Mouse (Mus musculus) midbrain, postnatal 0 days (tissue): ENCODE measurements at regions not wholly inside any gene's neighbourhood (a gene's known extent, or its start where the extent isn't known, plus 50 kb on each side); places are given as distances from the start of the nearest gene placed in this dataset.

Experiments used
- ATAC-seq: fragments of 200-750 bp; cut with Nextera tagmentation; 2 replicates; pipeline ENCODE4 v1.8.0; 2017; ENCODE audit warnings: moderate number of reproducible peaks, mild to moderate bottlenecking, moderate TSS enrichment, moderate library complexity; ENCODE audit not compliant: low FRiP score
- DNase-seq: peaks from one replicate; pipeline ENCODE4 v3.0.0-alpha.2; 2015; ENCODE audit warnings: low spot score
- H3K27ac ChIP-seq: fragments of 300-500 bp; sonication (generic); 2 replicates; pipeline ENCODE4 v1.5.1; 2014; ENCODE audit warnings: low read depth, mild to moderate bottlenecking, low read length, mixed read lengths
- H3K27me3 ChIP-seq: fragments of 300-500 bp; sonication (generic); 2 replicates; pipeline ENCODE4 v1.6.1; 2014; ENCODE audit warnings: low read length, control low read depth, mixed read lengths; ENCODE audit not compliant: insufficient read depth
- H3K36me3 ChIP-seq: fragments of 300-500 bp; sonication (generic); 2 replicates; pipeline ENCODE4 v1.6.1; 2014; ENCODE audit warnings: low read length, control low read depth, mixed read lengths; ENCODE audit not compliant: insufficient read depth
- H3K4me1 ChIP-seq: fragments of 300-500 bp; sonication (generic); 2 replicates; pipeline ENCODE4 v1.6.1; 2014; ENCODE audit warnings: mild to moderate bottlenecking, control low read depth, antibody characterized with exemption, low read length, mixed read lengths; ENCODE audit not compliant: insufficient read depth
- H3K4me2 ChIP-seq: fragments of 300-500 bp; sonication (generic); 2 replicates; pipeline ENCODE4 v1.6.1; 2014; ENCODE audit warnings: low read depth, mild to moderate bottlenecking, low read length, mixed read lengths; ENCODE audit not compliant: poor library complexity, severe bottlenecking
- H3K4me3 ChIP-seq: fragments of 300-500 bp; sonication (generic); 2 replicates; pipeline ENCODE4 v1.5.1; 2014; ENCODE audit warnings: low read depth, mild to moderate bottlenecking, low read length, moderate library complexity
- H3K9ac ChIP-seq: fragments of 300-500 bp; sonication (generic); replicated peaks from 2 replicates; pipeline ENCODE4 v1.6.1; 2014; ENCODE audit warnings: mild to moderate bottlenecking, low read length, moderate library complexity, mixed read lengths; ENCODE audit not compliant: poor library complexity, severe bottlenecking
- H3K9me3 ChIP-seq: fragments of 300-500 bp; sonication (generic); 2 replicates; pipeline ENCODE4 v1.6.1; 2016; ENCODE audit warnings: low read length, control low read depth
- CTCF ChIP-seq: IDR thresholded peaks from 2 replicates; pipeline ENCODE4 v1.5.1; 2016; ENCODE audit warnings: antibody characterized with exemption, mild to moderate bottlenecking
- WGBS: fragments of 180-500 bp; shearing (Covaris S2); extraction: QIAGEN DNeasy Blood & Tissue Kit; methylation state at CpG from one replicate; pipeline ENCODE4 v1.1.7; 2014; 5-methylcytosine and 5-hydroxymethylcytosine counted together

DNA sequence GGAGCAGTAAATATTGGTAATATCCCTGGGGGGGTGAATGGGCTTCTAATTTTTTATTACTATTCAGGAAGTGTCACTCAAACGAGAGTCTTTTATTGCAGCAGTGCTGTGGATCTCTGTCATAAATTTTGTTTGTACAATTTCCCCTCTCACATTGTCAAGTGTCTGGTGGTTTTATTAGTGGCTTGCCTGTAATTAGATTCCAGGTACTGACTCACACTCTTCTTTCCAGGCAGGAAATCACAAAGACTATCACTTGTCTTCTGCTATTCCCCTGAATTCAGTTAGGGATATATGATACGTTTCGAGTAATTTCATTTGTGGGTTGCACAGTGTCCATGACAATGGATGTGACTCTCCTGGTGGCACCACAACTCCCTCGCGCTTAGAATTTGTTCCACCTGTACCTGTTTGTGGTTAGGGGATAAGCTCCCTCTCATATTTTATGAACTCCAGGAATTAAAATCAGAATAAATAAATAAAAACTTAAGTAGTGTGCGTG is 517.4 kb downstream of the Adgrl2 start:
- H3K9me3 ChIP-seq, result no peaks in the 10 kb centered on the region
- 93% methylated on average over 6 of the region's 6 CpGs for WGBS
- no peak for DNase-seq
- no peak overlapping the region for H3K27ac ChIP-seq
- no peaks in the 10 kb centered on the region for H3K36me3 ChIP-seq
- no peaks in the 10 kb centered on the region for H3K4me1 ChIP-seq
- H3K27me3 ChIP-seq, result no peaks in the 10 kb centered on the region
- H3K9ac ChIP-seq, result no peak overlapping the region
- H3K4me3 ChIP-seq, result no peak overlapping the region
- no peak overlapping the region for H3K4me2 ChIP-seq
- ATAC-seq, result no peak
- no peak for TF ChIP-seq CTCF

DNA sequence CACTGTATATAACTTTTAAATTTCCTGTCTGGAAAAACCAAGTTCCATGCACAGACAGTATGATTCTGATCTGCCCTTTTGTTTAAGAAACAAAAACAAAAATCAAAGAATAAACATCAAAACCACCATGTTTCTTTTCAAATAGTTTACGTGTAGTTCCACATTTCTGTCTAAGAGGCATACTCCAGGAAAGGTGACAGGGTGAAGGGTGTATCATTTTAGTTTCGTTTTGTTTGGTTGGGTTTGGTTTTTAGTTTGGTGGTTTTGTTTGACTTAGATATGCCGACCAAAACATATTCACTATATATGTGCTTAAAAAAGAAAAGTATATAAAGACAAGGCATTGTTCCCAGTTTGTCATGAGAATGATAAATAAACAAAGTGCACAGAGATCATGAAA is 524.9 kb downstream of the Adgrl2 start:
- no peak overlapping the region for H3K27ac ChIP-seq
- no peaks in the 10 kb centered on the region for H3K27me3 ChIP-seq
- no peaks in the 10 kb centered on the region for H3K36me3 ChIP-seq
- H3K4me1 ChIP-seq, result no peaks in the 10 kb centered on the region
- no peak overlapping the region for H3K9ac ChIP-seq
- no peak for DNase-seq
- H3K4me2 ChIP-seq, result no peak overlapping the region
- H3K9me3 ChIP-seq, result no peaks in the 10 kb centered on the region
- TF ChIP-seq CTCF, result no peak
- no peak for ATAC-seq
- H3K4me3 ChIP-seq, result no peak overlapping the region
- 90% methylated on average over 3 of the region's 3 CpGs for WGBS

DNA sequence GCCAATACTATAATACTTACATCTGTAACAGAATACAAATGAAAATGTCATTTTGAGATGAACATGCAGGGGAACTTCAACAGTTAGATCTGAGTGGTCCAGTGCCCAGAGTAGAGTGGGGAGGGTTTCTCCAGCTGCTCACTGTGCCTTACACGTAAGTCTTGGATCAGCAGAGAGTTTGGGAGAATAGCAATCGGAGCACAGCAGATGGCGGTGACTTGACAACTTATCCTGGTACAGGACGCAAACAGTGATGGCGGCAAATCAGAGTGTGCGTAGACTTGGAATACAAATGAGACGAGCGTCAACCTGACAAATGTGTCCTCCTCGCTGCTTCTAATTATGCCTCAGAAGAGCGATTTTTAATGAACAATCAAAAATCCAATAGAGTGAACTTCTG is 527.6 kb downstream of the Adgrl2 start:
- DNase-seq (peak; percentile 15), ATAC-seq (no peak)
- TF ChIP-seq CTCF, result no peak
- Histone ChIP-seq H3K36me3 (no peaks in the 10 kb centered on the region), H3K4me1 (no peaks in the 10 kb centered on the region), H3K4me3 (no peak overlapping the region), H3K9me3 (no peaks in the 10 kb centered on the region), H3K27me3 (no peaks in the 10 kb centered on the region), H3K4me2 (no peak overlapping the region), H3K27ac (no peak overlapping the region), H3K9ac (no peak overlapping the region)
- WGBS, result 77% methylated on average over 10 of the region's 10 CpGs

DNA sequence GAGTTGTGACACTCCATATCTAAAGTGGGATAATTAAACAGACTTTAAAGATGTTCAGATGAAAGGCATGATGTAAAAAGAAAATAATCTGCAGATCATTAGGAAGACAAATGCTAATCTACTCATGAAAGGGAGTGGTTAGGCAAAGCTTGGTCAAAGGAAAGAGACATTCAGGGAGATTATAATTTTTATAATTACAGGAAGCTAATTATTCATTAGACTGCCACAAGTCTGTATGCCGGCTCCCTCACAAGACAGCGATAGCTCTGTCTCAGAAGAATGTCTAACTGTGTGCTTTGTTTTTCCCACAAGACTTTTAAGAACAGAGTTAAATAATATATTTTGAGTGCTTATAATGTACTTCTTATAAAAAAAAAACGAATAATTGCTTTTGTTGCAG is 541.5 kb downstream of the Adgrl2 start:
- no peak overlapping the region for H3K27ac ChIP-seq
- H3K4me2 ChIP-seq, result no peak overlapping the region
- H3K36me3 ChIP-seq, result no peaks in the 10 kb centered on the region
- no peaks in the 10 kb centered on the region for H3K4me1 ChIP-seq
- TF ChIP-seq CTCF, result no peak
- ATAC-seq (no peak), DNase-seq (no peak)
- 59% methylated on average over 3 of the region's 3 CpGs for WGBS
- no peak overlapping the region for H3K9ac ChIP-seq
- H3K9me3 ChIP-seq, result no peaks in the 10 kb centered on the region
- no peaks in the 10 kb centered on the region for H3K27me3 ChIP-seq
- H3K4me3 ChIP-seq, result no peak overlapping the region

DNA sequence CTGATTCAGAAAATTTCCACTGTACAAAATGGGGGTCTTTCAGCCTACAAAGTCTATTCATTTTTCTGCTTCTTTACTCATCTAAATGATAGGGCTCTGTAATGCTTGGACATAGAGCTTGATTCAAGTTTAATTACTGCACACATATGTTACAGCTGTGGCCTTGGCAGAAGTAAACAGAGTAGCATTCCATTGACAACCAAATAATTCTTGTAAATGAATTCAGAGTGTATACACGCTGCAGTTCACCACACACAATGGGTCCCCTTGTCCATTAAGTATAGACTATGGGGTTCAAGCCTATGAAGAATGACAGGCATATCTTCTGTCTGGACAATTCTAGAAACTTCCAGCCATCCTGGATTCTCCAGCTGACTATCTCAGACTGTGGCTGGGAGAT is 541.9 kb downstream of the Adgrl2 start:
- DNase-seq (peak; percentile 16), ATAC-seq (no peak)
- Histone ChIP-seq H3K4me2 (no peak overlapping the region), H3K36me3 (no peaks in the 10 kb centered on the region), H3K27me3 (no peaks in the 10 kb centered on the region), H3K9me3 (no peaks in the 10 kb centered on the region), H3K4me1 (no peaks in the 10 kb centered on the region), H3K27ac (no peak overlapping the region), H3K9ac (no peak overlapping the region), H3K4me3 (no peak overlapping the region)
- 17% methylated on average over 1 of the region's 1 CpGs for WGBS
- no peak for TF ChIP-seq CTCF

DNA sequence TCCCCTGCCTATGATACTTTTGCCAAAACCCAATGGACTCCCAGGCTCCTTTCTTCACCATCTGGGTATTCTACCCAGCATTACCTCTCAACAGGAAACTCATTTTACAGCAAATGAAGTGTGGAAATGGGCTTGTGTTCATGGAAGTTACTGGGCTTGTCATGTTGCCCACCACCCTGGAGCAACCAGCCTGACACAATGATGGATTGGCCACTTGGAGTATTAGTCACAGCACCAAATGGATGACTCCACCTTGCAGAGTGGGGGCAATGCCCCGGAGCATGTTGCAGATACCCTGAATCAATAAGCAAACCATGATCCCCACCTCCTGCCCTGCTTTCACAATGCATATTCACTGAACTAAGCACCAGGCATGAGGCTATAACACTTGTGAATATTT is 543.5 kb downstream of the Adgrl2 start:
- H3K4me1 ChIP-seq, result no peaks in the 10 kb centered on the region
- no peak for DNase-seq
- no peaks in the 10 kb centered on the region for H3K9me3 ChIP-seq

More for the DNA sequence above, 543.5 kb downstream of the Adgrl2 start:
- H3K27ac ChIP-seq, result no peak overlapping the region
- no peak for ATAC-seq
- 93% methylated on average over 1 of the region's 1 CpGs for WGBS
- no peak overlapping the region for H3K4me3 ChIP-seq
- no peak overlapping the region for H3K4me2 ChIP-seq
- H3K27me3 ChIP-seq, result no peaks in the 10 kb centered on the region
- no peak for TF ChIP-seq CTCF
- H3K9ac ChIP-seq, result no peak overlapping the region
- H3K36me3 ChIP-seq, result no peaks in the 10 kb centered on the region
